Mouse (Mus musculus) liver, embryonic 11.5 days (tissue): ENCODE results near the gene Tinf2. TPM values are rescaled to one million over a fixed set of nuclear protein-coding genes. Genes with fewer than 3 reads are reported as not detected.

ENCODE experiments used
- ATAC-seq: fragments of 200-750 bp; cut with Nextera tagmentation; replicated peaks from 2 replicates; pipeline ENCODE4 v1.8.0; 2017; ENCODE audit warnings: moderate number of reproducible peaks, mild to moderate bottlenecking, moderate TSS enrichment, moderate library complexity; ENCODE audit not compliant: low FRiP score
- DNase-seq: peaks from one replicate; pipeline ENCODE4 v3.0.0-alpha.2; 2017; ENCODE audit warnings: low spot score
- H3K27ac ChIP-seq: fragments of 300-500 bp; sonication (generic); 2 replicates; pipeline ENCODE4 v1.5.1; 2014; ENCODE audit warnings: mild to moderate bottlenecking, low read depth, low read length, control low read depth
- H3K27me3 ChIP-seq: fragments of 300-500 bp; sonication (generic); replicated peaks from 2 replicates; pipeline ENCODE4 v1.6.1; 2014; ENCODE audit warnings: low read length, mixed read lengths; ENCODE audit not compliant: control insufficient read depth, insufficient read depth
- H3K36me3 ChIP-seq: fragments of 300-500 bp; sonication (generic); 2 replicates; pipeline ENCODE4 v1.6.1; 2014; ENCODE audit warnings: mild to moderate bottlenecking, low read length, moderate library complexity, mixed read lengths; ENCODE audit not compliant: control insufficient read depth, insufficient read depth
- H3K4me1 ChIP-seq: fragments of 300-500 bp; sonication (generic); replicated peaks from 2 replicates; pipeline ENCODE4 v1.6.1; 2014; ENCODE audit warnings: low read length, mixed read lengths; ENCODE audit not compliant: control insufficient read depth, insufficient read depth
- H3K4me2 ChIP-seq: fragments of 300-500 bp; sonication (generic); 2 replicates; pipeline ENCODE4 v1.6.1; 2014; ENCODE audit warnings: mild to moderate bottlenecking, control low read depth, moderate library complexity
- H3K4me3 ChIP-seq: fragments of 300-500 bp; sonication (generic); 2 replicates; pipeline ENCODE4 v1.5.1; 2014; ENCODE audit warnings: low read depth, low read length, control low read depth
- H3K9ac ChIP-seq: fragments of 300-500 bp; sonication (generic); 2 replicates; pipeline ENCODE4 v1.6.1; 2014; ENCODE audit warnings: low read depth, low read length, control low read depth
- H3K9me3 ChIP-seq: fragments of 300-500 bp; sonication (generic); 2 replicates; pipeline ENCODE4 v1.6.1; 2016; ENCODE audit warnings: low read length, inconsistent platforms, mixed read lengths; ENCODE audit not compliant: control insufficient read depth
- WGBS: fragments of 180-500 bp; shearing (Covaris S2); extraction: QIAGEN DNeasy Blood & Tissue Kit; methylation state at CpG from one replicate; pipeline ENCODE4 v1.1.7; 2014; 5-methylcytosine and 5-hydroxymethylcytosine counted together
- polyA plus RNA-seq: library from polyadenylated mRNA; unstranded; fragments of >200 nt; fragmentation: Nextera tagmentation; extraction: Ambion mirVana; gene quantifications from 2 replicates; pipeline ENCODE4 v1.2.1, GENCODE M21; 2014

The Tinf2 gene
- polyA plus RNA-seq, 1 experiment from 2014 or later: 44.9 TPM

DNA sequence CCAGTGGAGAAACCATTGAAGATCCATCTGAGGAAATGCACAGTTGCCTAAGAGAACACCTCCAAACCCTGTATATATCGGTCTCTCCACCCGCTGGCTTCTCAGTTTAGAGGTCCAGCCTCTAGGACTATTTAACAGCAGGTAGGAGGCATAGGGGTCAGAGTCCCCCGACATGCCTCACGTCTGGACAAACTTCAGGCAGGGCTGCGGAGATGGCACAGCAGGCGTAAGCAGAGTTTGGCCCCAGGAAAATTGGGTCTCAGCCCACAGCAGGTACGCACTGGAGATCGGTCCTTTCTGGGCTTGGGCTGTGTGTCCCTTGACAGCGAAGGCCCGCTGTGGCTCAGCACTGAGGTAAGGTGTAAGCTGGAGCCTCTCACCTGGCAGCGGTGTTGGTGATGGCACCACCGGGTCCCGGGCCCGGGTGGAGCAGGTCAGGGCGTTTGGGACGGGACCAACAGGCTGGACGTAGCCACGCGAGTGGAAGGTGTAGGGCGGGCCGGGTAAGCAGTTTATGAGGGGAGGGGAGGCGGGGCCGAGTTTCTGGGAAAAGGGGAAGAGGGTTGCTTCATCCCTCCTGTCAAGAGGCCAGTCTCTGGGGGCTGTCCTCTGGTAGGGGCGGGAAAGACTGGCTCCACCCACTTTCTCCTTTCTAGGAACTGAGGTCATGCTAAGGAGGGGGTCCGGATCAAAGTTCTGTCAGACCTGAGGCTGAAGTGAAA, 31.5 kb upstream of the Tinf2 start:
- Histone ChIP-seq H3K27me3 (0 out of 2 replicates have a peak, but pooled peaks cover 5% of the 10 kb centered on the region), H3K27ac (no peak overlapping the region), H3K9ac (peak overlapping the region; percentile 10; the same call in 1 of the 2 replicates), H3K4me3 (peak overlapping the region; percentile 38), H3K36me3 (peaks cover 4% of the 10 kb centered on the region), H3K4me1 (peaks cover 30% of the 10 kb centered on the region), H3K4me2 (peak overlapping the region; percentile 72), H3K9me3 (no peaks in the 10 kb centered on the region)
- peak; percentile 41 for DNase-seq
- 11% methylated on average over 25 of the region's 25 CpGs for WGBS
- peak; percentile 51 for ATAC-seq

DNA sequence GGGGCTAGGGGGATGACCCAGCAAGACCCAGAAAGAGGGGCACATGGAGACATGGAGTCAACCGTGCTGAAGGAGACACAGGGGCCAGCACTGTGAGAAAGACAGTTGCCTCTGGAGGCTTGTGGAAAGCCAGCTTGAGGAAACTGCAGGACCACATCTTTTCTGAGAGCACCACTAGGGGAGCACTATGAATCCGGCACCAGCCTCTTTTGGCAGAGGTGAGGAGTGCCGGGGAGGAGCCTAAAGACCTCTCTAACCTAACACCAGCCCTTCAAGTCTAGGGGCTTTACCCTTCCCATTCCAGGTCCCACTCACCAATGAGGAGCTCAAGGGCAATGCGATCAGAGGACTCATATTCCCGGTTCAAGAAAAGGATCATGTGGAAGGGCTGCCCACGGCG, 30.2 kb upstream of the Tinf2 start:
- Histone ChIP-seq H3K4me2 (no peak overlapping the region), H3K9me3 (no peaks in the 10 kb centered on the region), H3K4me3 (no peak overlapping the region), H3K27me3 (0 out of 2 replicates have a peak, but pooled peaks cover 5% of the 10 kb centered on the region), H3K9ac (no peak overlapping the region), H3K36me3 (0 out of 2 replicates have a peak, but pooled peaks cover under 1% of the 10 kb centered on the region), H3K4me1 (peaks cover 37% of the 10 kb centered on the region), H3K27ac (no peak overlapping the region)
- ATAC-seq: no peak
- no peak for DNase-seq
- WGBS: 72% methylated on average over 7 of the region's 7 CpGs

DNA sequence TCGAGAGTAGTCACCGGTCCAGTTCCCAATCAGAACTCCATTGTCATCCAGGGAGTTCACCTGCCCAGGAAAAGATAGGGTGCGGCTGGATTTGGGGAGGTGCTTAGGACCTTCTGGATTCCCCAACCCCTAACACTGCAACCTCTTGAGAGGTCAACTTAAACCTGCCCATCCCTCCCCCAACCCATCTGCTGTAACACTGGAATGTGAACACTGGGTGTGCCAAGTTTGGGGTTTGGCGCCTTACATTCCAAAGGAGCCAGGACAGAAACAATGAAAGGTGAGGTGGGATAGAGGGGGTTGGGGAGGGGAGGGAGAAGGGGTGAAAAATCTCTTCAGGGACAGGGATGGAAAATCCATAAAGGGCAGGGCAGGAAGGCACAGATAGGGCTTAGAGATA, 27.9 kb upstream of the Tinf2 start:
- H3K9ac ChIP-seq: no peak overlapping the region
- 0 out of 2 replicates have a peak, but pooled peaks cover 5% of the 10 kb centered on the region for H3K27me3 ChIP-seq
- peaks cover 45% of the 10 kb centered on the region for H3K4me1 ChIP-seq
- H3K4me2 ChIP-seq: no peak overlapping the region
- DNase-seq (no peak), ATAC-seq (no peak)
- no peak overlapping the region for H3K4me3 ChIP-seq
- no peak overlapping the region for H3K27ac ChIP-seq
- WGBS: 88% methylated on average over 4 of the region's 4 CpGs
- no peaks in the 10 kb centered on the region for H3K36me3 ChIP-seq
- H3K9me3 ChIP-seq: no peaks in the 10 kb centered on the region

DNA sequence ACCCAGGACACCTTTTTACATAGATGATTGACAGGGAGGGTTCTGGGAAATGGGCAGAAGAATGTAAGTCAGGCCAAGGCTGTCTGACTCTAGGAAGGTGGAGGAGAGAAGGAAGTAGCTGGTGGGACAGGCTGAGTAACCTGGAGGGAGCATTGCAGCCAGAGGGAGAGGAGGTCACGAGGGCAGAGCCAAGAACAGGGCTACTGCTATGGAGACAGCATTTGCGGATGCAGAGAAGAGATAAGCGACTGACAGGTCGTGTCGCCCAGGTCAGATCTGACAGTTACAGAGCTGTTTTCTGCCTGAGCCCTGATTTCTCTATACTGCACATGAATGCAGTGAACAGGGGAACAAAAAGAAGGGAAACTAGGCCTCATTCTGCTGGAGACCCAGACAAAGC, 25.8 kb upstream of the Tinf2 start:
- WGBS: 44% methylated on average over 5 of the region's 5 CpGs
- H3K4me3 ChIP-seq: no peak overlapping the region
- DNase-seq (no peak), ATAC-seq (peak; percentile 74)
- H3K27ac ChIP-seq: no peak overlapping the region; the same call in 1 of the 2 replicates
- H3K4me2 ChIP-seq: no peak overlapping the region
- no peak overlapping the region for H3K9ac ChIP-seq
- peaks cover 29% of the 10 kb centered on the region for H3K4me1 ChIP-seq
- no peaks in the 10 kb centered on the region for H3K9me3 ChIP-seq
- 0 out of 2 replicates have a peak, but pooled peaks cover 5% of the 10 kb centered on the region for H3K27me3 ChIP-seq
- H3K36me3 ChIP-seq: no peaks in the 10 kb centered on the region

DNA sequence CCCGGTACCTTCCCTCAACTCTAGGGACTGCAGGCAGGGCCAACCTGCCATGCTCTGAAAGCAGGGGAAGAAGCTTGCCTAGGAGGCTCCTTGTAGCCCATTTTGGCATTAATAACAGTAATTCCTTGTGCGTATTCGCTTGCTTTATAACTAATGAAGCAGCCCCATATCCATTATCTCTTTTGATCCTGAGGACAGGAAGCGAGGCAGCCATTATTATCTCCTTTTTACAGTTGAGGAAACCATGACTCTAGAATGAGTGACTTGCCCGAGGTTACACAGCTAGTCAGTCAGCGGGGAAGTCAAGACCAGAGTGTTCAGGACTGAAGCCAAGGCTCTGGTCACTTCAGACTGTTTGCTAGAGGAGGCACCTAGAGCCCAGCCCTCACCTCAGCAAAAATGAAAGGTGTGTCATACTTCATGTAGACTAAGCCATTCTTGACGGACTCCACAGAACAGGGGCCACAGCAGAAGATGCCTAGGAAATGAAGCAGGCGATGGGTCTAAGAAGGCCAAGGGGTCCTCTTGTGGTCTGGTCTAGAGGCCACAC, 24.5 kb upstream of the Tinf2 start:
- peaks cover 23% of the 10 kb centered on the region for H3K4me1 ChIP-seq
- no peak overlapping the region for H3K4me2 ChIP-seq
- WGBS: 68% methylated on average over 8 of the region's 8 CpGs
- no peak overlapping the region for H3K9ac ChIP-seq
- no peak overlapping the region for H3K4me3 ChIP-seq
- H3K36me3 ChIP-seq: no peaks in the 10 kb centered on the region
- H3K27ac ChIP-seq: no peak overlapping the region
- H3K9me3 ChIP-seq: no peaks in the 10 kb centered on the region
- DNase-seq (no peak), ATAC-seq (no peak)
- H3K27me3 ChIP-seq: no peaks in the 10 kb centered on the region

DNA sequence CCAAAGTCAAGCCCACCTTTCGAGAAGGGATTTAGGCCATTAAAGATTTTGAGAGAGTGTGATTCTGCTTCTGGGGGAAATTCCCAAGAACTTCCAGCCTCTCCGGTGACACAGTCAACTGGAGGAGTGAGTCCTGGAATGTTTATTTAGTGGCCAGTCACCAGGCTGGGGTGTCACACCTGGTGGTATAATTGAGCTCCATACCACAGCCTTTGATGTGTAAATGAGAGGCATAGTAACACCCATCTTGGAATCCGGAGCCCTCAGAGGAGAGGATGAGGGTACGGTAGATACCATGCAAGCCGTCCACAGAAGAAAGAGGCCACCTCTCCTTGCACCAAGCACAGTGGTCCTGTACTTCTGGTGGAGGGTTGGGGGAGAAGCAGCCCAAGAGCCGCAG, 21.1 kb upstream of the Tinf2 start:
- no peak overlapping the region for H3K27ac ChIP-seq
- H3K9me3 ChIP-seq: no peaks in the 10 kb centered on the region
- no peaks in the 10 kb centered on the region for H3K27me3 ChIP-seq
- 76% methylated on average over 6 of the region's 6 CpGs for WGBS
- H3K4me1 ChIP-seq: peaks cover 19% of the 10 kb centered on the region
- ATAC-seq (no peak), DNase-seq (no peak)
- H3K4me3 ChIP-seq: no peak overlapping the region
- H3K36me3 ChIP-seq: no peaks in the 10 kb centered on the region
- no peak overlapping the region for H3K9ac ChIP-seq
- H3K4me2 ChIP-seq: no peak overlapping the region

DNA sequence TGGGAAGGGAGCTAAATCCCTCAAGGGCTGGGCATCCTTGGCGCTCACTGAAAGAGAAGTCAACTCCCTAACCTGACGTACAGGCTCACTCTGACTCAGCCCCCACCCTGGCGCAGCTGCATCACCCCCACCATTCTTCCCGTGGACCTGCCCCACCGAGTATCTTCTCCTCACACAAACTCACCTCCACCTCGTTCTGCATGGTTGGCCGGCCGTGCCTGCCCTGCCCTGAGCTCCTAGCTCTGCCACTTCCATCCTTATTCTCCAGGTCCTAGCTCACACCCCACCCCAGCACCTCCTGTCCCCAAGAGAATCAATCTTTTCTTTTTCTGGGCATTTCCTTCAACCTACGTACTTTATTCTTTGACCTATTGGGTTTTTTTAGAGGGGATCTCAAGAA, 19.5 kb upstream of the Tinf2 start:
- 69% methylated on average over 9 of the region's 9 CpGs for WGBS
- no peaks in the 10 kb centered on the region for H3K27me3 ChIP-seq
- ATAC-seq (no peak), DNase-seq (no peak)
- no peaks in the 10 kb centered on the region for H3K9me3 ChIP-seq
- peaks cover 7% of the 10 kb centered on the region for H3K4me1 ChIP-seq
- no peaks in the 10 kb centered on the region for H3K36me3 ChIP-seq
- H3K9ac ChIP-seq: no peak overlapping the region
- H3K4me2 ChIP-seq: no peak overlapping the region
- no peak overlapping the region for H3K4me3 ChIP-seq
- H3K27ac ChIP-seq: no peak overlapping the region

DNA sequence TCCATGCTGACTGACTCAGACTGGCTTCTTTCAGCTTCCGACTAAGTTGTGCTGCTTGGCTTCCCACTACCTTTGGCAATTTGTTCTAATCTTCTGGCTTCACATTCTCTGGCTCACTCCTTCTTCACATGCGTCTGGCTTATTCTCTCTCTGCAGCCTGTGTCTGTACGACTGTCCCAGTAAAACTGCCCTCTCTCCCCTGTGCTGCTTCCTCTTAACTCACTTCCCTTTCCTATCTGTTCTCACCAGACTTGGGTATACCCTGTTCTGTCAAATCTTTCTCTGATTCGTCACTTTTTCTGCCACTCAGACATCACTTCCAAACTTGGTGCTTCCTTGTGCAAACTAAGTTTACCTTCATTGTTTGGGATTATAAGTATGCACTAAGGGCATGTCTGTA, 15.6 kb upstream of the Tinf2 start:
- no peaks in the 10 kb centered on the region for H3K9me3 ChIP-seq
- WGBS: 62% methylated on average over 4 of the region's 4 CpGs
- H3K9ac ChIP-seq: no peak overlapping the region
- H3K4me2 ChIP-seq: no peak overlapping the region
- no peaks in the 10 kb centered on the region for H3K27me3 ChIP-seq
- ATAC-seq (no peak), DNase-seq (no peak)
- H3K36me3 ChIP-seq: no peaks in the 10 kb centered on the region
- no peak overlapping the region for H3K4me3 ChIP-seq
- H3K4me1 ChIP-seq: no peaks in the 10 kb centered on the region
- H3K27ac ChIP-seq: no peak overlapping the region

DNA sequence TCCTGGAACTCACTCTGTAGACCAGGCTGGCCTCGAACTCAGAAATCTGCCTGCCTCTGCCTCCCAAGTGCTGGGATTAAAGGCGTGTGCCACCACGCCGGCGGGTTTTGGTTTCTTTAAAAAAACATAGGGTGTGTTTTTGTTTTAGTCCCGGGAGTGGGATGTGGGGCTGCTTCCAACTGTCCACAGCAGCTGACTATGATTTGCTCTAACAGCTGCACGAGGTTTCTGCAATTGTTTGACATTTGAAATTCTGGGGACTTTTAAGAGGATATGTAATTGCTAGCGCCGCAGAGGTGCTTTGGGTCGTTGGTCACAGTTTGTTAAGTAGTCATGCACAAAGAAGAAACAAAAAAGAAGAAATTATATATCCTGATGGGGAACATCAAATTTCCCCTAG, 7.8 kb upstream of the Tinf2 start:
- Histone ChIP-seq H3K4me3 (no peak overlapping the region), H3K36me3 (no peaks in the 10 kb centered on the region), H3K9me3 (no peaks in the 10 kb centered on the region), H3K27ac (no peak overlapping the region), H3K27me3 (no peaks in the 10 kb centered on the region), H3K4me2 (no peak overlapping the region), H3K9ac (no peak overlapping the region), H3K4me1 (no peaks in the 10 kb centered on the region)
- ATAC-seq (no peak), DNase-seq (no peak)
- WGBS: 80% methylated on average over 10 of the region's 10 CpGs
